8 mouse cellular contexts compared by ENCODE assay signal in the genomic region with DNA sequence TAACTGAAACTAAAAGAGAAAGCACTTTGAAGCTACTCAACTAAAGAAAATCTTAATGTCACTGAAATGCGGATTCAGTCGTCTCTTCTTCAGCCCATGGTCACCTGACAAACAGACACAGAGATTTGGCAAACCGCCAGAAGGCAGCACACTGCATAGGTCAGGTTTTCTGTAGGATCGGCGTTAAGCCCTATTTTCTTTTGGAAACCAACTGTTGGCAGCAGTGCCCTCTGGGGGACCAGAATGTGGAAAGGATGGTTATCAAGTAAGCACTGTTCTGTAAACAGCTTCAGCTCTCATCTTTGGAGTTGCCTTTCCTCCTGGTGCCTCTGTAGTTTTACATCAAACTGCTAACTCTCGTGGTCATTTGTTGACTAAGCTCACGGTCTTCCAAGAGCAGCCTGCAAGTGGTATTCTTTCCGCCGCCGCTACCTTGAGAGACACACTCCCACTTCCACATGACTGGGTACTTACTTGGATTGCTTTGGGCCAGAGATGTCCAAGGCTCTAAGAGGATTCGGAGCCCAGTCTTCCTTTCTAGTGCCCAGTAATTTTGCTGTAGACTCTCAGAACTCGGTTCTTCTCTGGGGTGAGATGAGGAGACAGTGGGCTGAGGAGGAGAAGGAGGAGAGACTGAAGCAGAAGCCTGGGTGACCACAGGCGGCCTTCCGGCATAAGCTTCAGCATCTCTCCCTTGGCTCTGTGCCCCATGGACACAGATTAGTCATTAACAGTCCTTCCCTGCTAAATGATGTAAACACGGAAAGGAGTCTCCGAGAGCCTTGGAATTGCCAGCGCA. TPM values are rescaled to one million over a fixed set of nuclear protein-coding genes. Genes with fewer than 3 reads are reported as not detected.
DNase-seq lines count a peak whose midpoint lies in the region.
"Had no signal": no experiment of that assay in that cellular context is flagged by ENCODE, and none has a peak within 500 bp of the region (broad histone marks: within the 10 kb centered on the region; RNA-seq: fewer than 3 reads in every experiment).

Gene Nr1h4 (minus strand): TSS at position 657 of the 799 bp plus-strand sequence.

- peak; percentile 72 for DNase-seq in MN1 (ENCODE audit: low spot score)
- DNase-seq in adrenal gland, adult 18-20 months (ENCODE audit: low spot score in 2 of 2) = peak; percentile 57 to 77
- no peak for DNase-seq in heart, embryonic 10.5 days (ENCODE audit: low spot score)
- peak; percentile 89 to 90 for DNase-seq in kidney, postnatal 36 days
- DNase-seq in testis, postnatal 14 days (ENCODE audit: low spot score) = peak; percentile 11
- DNase-seq in limb, embryonic 10.5 days (ENCODE audit: low spot score) = no peak
- no peak for DNase-seq in neural tube, embryonic 10.5 days (ENCODE audit: extremely low spot score, low spot score)

- H3K36me3 ChIP-seq in heart, embryonic 10.5 days = no peaks in the 10 kb centered on the region
- H3K36me3 ChIP-seq in limb, embryonic 10.5 days = no peaks in the 10 kb centered on the region
- H3K36me3 ChIP-seq: midbrain, embryonic 12.5 days had no signal

- peaks cover 24% of the 10 kb centered on the region for H3K4me1 ChIP-seq in heart, embryonic 10.5 days
- no peaks in the 10 kb centered on the region for H3K4me1 ChIP-seq in limb, embryonic 10.5 days

- WGBS in heart, embryonic 10.5 days = 70% methylated on average over 17 of the region's 17 CpGs
- WGBS in limb, embryonic 10.5 days = 87% methylated on average over 17 of the region's 17 CpGs

- no peak within 1 kb of the TSS for H3K4me3 ChIP-seq in heart, embryonic 10.5 days
- no peak within 1 kb of the TSS for H3K4me3 ChIP-seq in limb, embryonic 10.5 days
- H3K4me3 ChIP-seq: midbrain, embryonic 12.5 days had no signal

- no peaks in the 10 kb centered on the region for H3K9me3 ChIP-seq in heart, embryonic 10.5 days
- H3K9me3 ChIP-seq in limb, embryonic 10.5 days (replicated peaks) = no peaks in the 10 kb centered on the region
- H3K9me3 ChIP-seq: midbrain, embryonic 12.5 days had no signal

- H3K27ac ChIP-seq in heart, embryonic 10.5 days = peak within 1 kb of the TSS; percentile 52; the same call in 1 of the 2 replicates
- no peak within 1 kb of the TSS for H3K27ac ChIP-seq in limb, embryonic 10.5 days
- H3K27ac ChIP-seq: midbrain, embryonic 12.5 days had no signal

- no peaks in the 10 kb centered on the region for H3K27me3 ChIP-seq in heart, embryonic 10.5 days (ENCODE audit: insufficient read depth, poor library complexity, severe bottlenecking)
- H3K27me3 ChIP-seq in limb, embryonic 10.5 days (ENCODE audit: low read depth, poor library complexity, severe bottlenecking) = no peaks in the 10 kb centered on the region
- H3K27me3 ChIP-seq: midbrain, embryonic 12.5 days had no signal

RNA-seq across cellular contexts. Expression of gene Nr1h4, which starts in this region (rescaled TPM):
- 10 to 100 TPM in 1 of 2 experiments, 1 to 10 TPM in 1; 6.7 to 17.2 TPM for total RNA-seq in adrenal gland, adult 18-20 months (2021)
- 0.16 and 0.57 TPM in 2 replicates for polyA plus RNA-seq in heart, embryonic 10.5 days (2016; fragmentation: Nextera tagmentation; extraction: Ambion mirVana)
- not detected in 2 replicates for polyA plus RNA-seq in limb, embryonic 10.5 days (2016; fragmentation: Nextera tagmentation; extraction: Ambion mirVana)
- polyA plus RNA-seq: midbrain, embryonic 12.5 days had no signal

Comparison
In these comparisons a context has a peak if more than half of its experiments do, and no peak if none do; other contexts are left out.
1. DNase-seq: peak in MN1 (single experiment), adrenal gland, adult 18-20 months (2 of 2), kidney, postnatal 36 days (2 of 2) and testis, postnatal 14 days (single experiment); none in heart, embryonic 10.5 days (single experiment), limb, embryonic 10.5 days (single experiment) and neural tube, embryonic 10.5 days (single experiment).